Mouse (Mus musculus) left cerebral cortex, adult 6 months (tissue): ENCODE results near the gene Iqce. TPM values are rescaled to one million over a fixed set of nuclear protein-coding genes. Genes with fewer than 3 reads are reported as not detected.

Source experiments
- long read RNA-seq, 2 experiments: library from polyadenylated mRNA; unstranded; transcript quantifications; one replicate each; pipeline ENCODE4 v2.0.0; 2019 to 2020
- polyA plus RNA-seq: library from polyadenylated mRNA; unstranded; fragments of <200 nt; fragmentation: Nextera tagmentation; gene quantifications from 2 replicates; pipeline ENCODE4 v1.2.3, GENCODE M21; 2021

The Iqce gene
- polyA plus RNA-seq, result 5.4 and 6.0 TPM in 2 replicates
- long read RNA-seq, experiment 1, partial matches to known transcripts, result 13 of 44 reads
- long read RNA-seq, experiment 1, other reads (novel, unspliced or antisense), result 29 of 44 reads
- long read RNA-seq, experiment 2, partial matches to known transcripts, result 5 of 8 reads
- long read RNA-seq, experiment 2, other reads (novel, unspliced or antisense), result 2 of 8 reads

GRCm38 (mm10) chr5:140702103-140702513 lies at the start of gene Iqce:
Gene Iqce, minus strand, starts transcription at chr5:140702378.

GRCm38 (mm10) chr5:140723822-140724221 lies 21.6 kb upstream of the Iqce start, which contains the start of gene Amz1:
Gene Amz1, plus strand, starts transcription at chr5:140724127.

GRCm38 (mm10) chr5:140704378-140705251 lies 2.4 kb upstream of the Iqce start, which contains the start of gene Brat1:
Gene Brat1, plus strand, starts transcription at chr5:140705011.

DNA sequence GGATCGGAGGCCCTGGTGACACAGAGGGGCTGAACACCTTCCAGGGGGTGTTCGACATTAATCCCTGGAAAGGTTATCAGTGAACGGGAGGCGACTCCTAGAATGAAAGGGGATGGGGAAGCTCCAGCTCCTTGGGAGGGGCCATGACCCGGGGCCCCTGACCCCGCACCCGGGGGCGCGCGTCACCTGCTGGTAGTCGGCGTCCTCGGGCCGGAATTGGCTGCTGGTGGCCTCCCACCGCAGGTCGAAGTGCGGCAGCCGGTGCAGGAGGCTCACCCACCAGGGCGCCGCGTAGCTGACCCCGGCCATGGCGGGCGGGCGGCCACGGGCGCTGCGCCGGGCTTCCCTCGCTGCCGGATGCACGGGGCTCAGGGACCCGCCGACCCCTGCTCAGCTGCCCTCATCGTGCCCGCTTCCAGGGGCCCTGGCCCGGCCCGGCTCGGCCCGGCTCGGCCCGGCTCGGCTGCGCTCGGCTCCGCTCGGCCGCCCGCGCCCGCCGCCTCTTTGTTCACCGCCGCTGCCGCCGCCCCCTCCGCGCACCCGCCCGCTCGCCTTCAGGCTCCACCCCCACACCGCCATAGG lies 53.6 kb downstream of the Iqce start, which contains the start of gene Ttyh3:
Gene Ttyh3 (minus strand): TSS at position 513 of the 582 bp plus-strand sequence.

Other genes starting within 250 kb of the Iqce start
- 21.9 and 25.6 TPM in 2 replicates for gene Chst12, start 196.8 kb downstream of the Iqce start, polyA plus RNA-seq
- 0.61 and 0.83 TPM in 2 replicates for gene Grifin, start 137.3 kb downstream of the Iqce start, polyA plus RNA-seq
- 3.9 and 4.0 TPM in 2 replicates for gene Lfng, start 95.1 kb downstream of the Iqce start, polyA plus RNA-seq
- 20.7 and 76.3 TPM in 2 replicates for gene Ttyh3, start 53.3 kb downstream of the Iqce start, polyA plus RNA-seq
- gene Brat1, start 2.6 kb upstream of the Iqce start, polyA plus RNA-seq, result 7.8 and 8.1 TPM in 2 replicates
- 6.8 and 7.0 TPM in 2 replicates for gene Amz1, start 21.7 kb upstream of the Iqce start, polyA plus RNA-seq
- gene Gna12, start 128.1 kb upstream of the Iqce start, polyA plus RNA-seq, result 13.4 and 14.2 TPM in 2 replicates